Mouse (Mus musculus): ENCODE measurements around the gene Dtx4. TPM values are rescaled to one million over a fixed set of nuclear protein-coding genes. Genes with fewer than 3 reads are reported as not detected.

The Dtx4 gene
- polyA plus RNA-seq, 1 experiment from 2014 or later, result 15.0 TPM

- peak overlapping the region; percentile 14; the same call in 1 of the 2 replicates for H3K4me3 ChIP-seq (replicated peaks)
- ATAC-seq, result no peak
- H3K9me3 ChIP-seq, result no peaks in the 10 kb centered on the region
- WGBS, result 75% methylated on average over 11 of the region's 11 CpGs
- peak overlapping the region; percentile 42 for H3K4me2 ChIP-seq (replicated peaks)
- peaks cover 36% of the 10 kb centered on the region for H3K4me1 ChIP-seq (replicated peaks)
- H3K27ac ChIP-seq, result peak overlapping the region; percentile 94
- peaks cover 23% of the 10 kb centered on the region for H3K36me3 ChIP-seq
- no peak overlapping the region for H3K9ac ChIP-seq
- H3K27me3 ChIP-seq (replicated peaks), result no peaks in the 10 kb centered on the region
These were observed 11.3 kb downstream of the Dtx4 start for GRCm38 (mm10) chr19:12489675-12490570.

- H3K4me3 ChIP-seq (replicated peaks), result peak overlapping the region; percentile 14; the same call in 1 of the 2 replicates
- peaks cover 35% of the 10 kb centered on the region for H3K4me1 ChIP-seq (replicated peaks)
- peak overlapping the region; percentile 43 for H3K4me2 ChIP-seq (replicated peaks)
- H3K9ac ChIP-seq, result no peak overlapping the region
- no peaks in the 10 kb centered on the region for H3K27me3 ChIP-seq (replicated peaks)
- WGBS, result 25% methylated on average over 8 of the region's 8 CpGs
- peak overlapping the region; percentile 94 for H3K27ac ChIP-seq
- peak; percentile 90 for ATAC-seq
- H3K36me3 ChIP-seq, result peaks cover 23% of the 10 kb centered on the region
- no peaks in the 10 kb centered on the region for H3K9me3 ChIP-seq
These were observed 12.1 kb downstream of the Dtx4 start for GRCm38 (mm10) chr19:12488969-12489674.

GRCm38 (mm10) chr19:12488205-12488966, 12.9 kb downstream of the Dtx4 start:
- Histone ChIP-seq H3K9ac (peak overlapping the region; percentile 6; the same call in 1 of the 2 replicates), H3K27me3 (replicated peaks) (no peaks in the 10 kb centered on the region), H3K27ac (peak overlapping the region; percentile 94), H3K36me3 (peaks cover 23% of the 10 kb centered on the region), H3K4me1 (replicated peaks) (peaks cover 29% of the 10 kb centered on the region), H3K9me3 (no peaks in the 10 kb centered on the region), H3K4me3 (replicated peaks) (no peak overlapping the region), H3K4me2 (replicated peaks) (peak overlapping the region; percentile 43)
- peak; percentile 90 for ATAC-seq
- WGBS, result 29% methylated on average over 9 of the region's 9 CpGs

GRCm38 (mm10) chr19:12487511-12488204, 13.6 kb downstream of the Dtx4 start:
- peak; percentile 5; the same call in 1 of the 2 replicates for ATAC-seq
- no peak overlapping the region for H3K4me3 ChIP-seq (replicated peaks)

GRCm38 (mm10) chr19:12486875-12487274, 14.4 kb downstream of the Dtx4 start:
- Histone ChIP-seq H3K27me3 (replicated peaks) (no peaks in the 10 kb centered on the region), H3K9me3 (no peaks in the 10 kb centered on the region), H3K9ac (no peak overlapping the region), H3K36me3 (peaks cover 29% of the 10 kb centered on the region), H3K4me3 (replicated peaks) (no peak overlapping the region), H3K27ac (peak overlapping the region; percentile 24; the same call in 1 of the 2 replicates), H3K4me1 (replicated peaks) (peaks cover 29% of the 10 kb centered on the region), H3K4me2 (replicated peaks) (no peak overlapping the region)
- 59% methylated on average over 6 of the region's 6 CpGs for WGBS
- ATAC-seq, result 0 out of 2 replicates have a peak, but pooled peaks have one; percentile 11

More at GRCm38 (mm10) chr19:12487511-12488204, 13.6 kb downstream of the Dtx4 start:
- no peaks in the 10 kb centered on the region for H3K27me3 ChIP-seq (replicated peaks)
- H3K4me1 ChIP-seq (replicated peaks), result peaks cover 29% of the 10 kb centered on the region
- H3K9me3 ChIP-seq, result no peaks in the 10 kb centered on the region
- peak overlapping the region; percentile 43 for H3K4me2 ChIP-seq (replicated peaks)
- H3K36me3 ChIP-seq, result peaks cover 29% of the 10 kb centered on the region
- 76% methylated on average over 12 of the region's 12 CpGs for WGBS
- H3K9ac ChIP-seq, result no peak overlapping the region
- H3K27ac ChIP-seq, result peak overlapping the region; percentile 94

GRCm38 (mm10) chr19:12485631-12486030, 15.6 kb downstream of the Dtx4 start:
- no peak for ATAC-seq
- H3K27me3 ChIP-seq (replicated peaks), result no peaks in the 10 kb centered on the region
- no peak overlapping the region for H3K9ac ChIP-seq
- H3K4me2 ChIP-seq (replicated peaks), result no peak overlapping the region
- H3K9me3 ChIP-seq, result no peaks in the 10 kb centered on the region
- H3K4me1 ChIP-seq (replicated peaks), result peaks cover 29% of the 10 kb centered on the region
- WGBS, result 68% methylated on average over 3 of the region's 3 CpGs
- no peak overlapping the region for H3K4me3 ChIP-seq (replicated peaks)
- H3K27ac ChIP-seq, result no peak overlapping the region
- peaks cover 24% of the 10 kb centered on the region for H3K36me3 ChIP-seq

- Histone ChIP-seq H3K4me3 (replicated peaks) (no peak overlapping the region), H3K4me1 (replicated peaks) (peaks cover 25% of the 10 kb centered on the region), H3K4me2 (replicated peaks) (no peak overlapping the region), H3K27ac (no peak overlapping the region), H3K36me3 (peaks cover 24% of the 10 kb centered on the region), H3K9ac (no peak overlapping the region), H3K27me3 (replicated peaks) (no peaks in the 10 kb centered on the region), H3K9me3 (no peaks in the 10 kb centered on the region)
- WGBS, result 77% methylated on average over 13 of the region's 13 CpGs
- ATAC-seq, result no peak
These were observed 16.0 kb downstream of the Dtx4 start for GRCm38 (mm10) chr19:12485223-12485622.

- no peak overlapping the region for H3K27ac ChIP-seq
- no peaks in the 10 kb centered on the region for H3K27me3 ChIP-seq (replicated peaks)
- H3K4me2 ChIP-seq (replicated peaks), result no peak overlapping the region
- no peak overlapping the region for H3K9ac ChIP-seq
- H3K36me3 ChIP-seq, result peaks cover 24% of the 10 kb centered on the region
- no peak overlapping the region for H3K4me3 ChIP-seq (replicated peaks)
- no peak for ATAC-seq
- H3K4me1 ChIP-seq (replicated peaks), result peaks cover 25% of the 10 kb centered on the region
- WGBS, result 87% methylated on average over 4 of the region's 4 CpGs
- H3K9me3 ChIP-seq, result no peaks in the 10 kb centered on the region
These were observed 17.0 kb downstream of the Dtx4 start for GRCm38 (mm10) chr19:12484210-12484609.

- Histone ChIP-seq H3K27me3 (replicated peaks) (no peaks in the 10 kb centered on the region), H3K4me2 (replicated peaks) (no peak overlapping the region), H3K4me3 (replicated peaks) (no peak overlapping the region), H3K9ac (no peak overlapping the region), H3K4me1 (replicated peaks) (peaks cover 23% of the 10 kb centered on the region), H3K36me3 (peaks cover 24% of the 10 kb centered on the region), H3K9me3 (no peaks in the 10 kb centered on the region), H3K27ac (no peak overlapping the region)
- ATAC-seq, result no peak
- 62% methylated on average over 4 of the region's 4 CpGs for WGBS
These were observed 17.5 kb downstream of the Dtx4 start for GRCm38 (mm10) chr19:12483782-12484181.

GRCm38 (mm10) chr19:12478369-12478768, 22.9 kb downstream of the Dtx4 start:
- H3K36me3 ChIP-seq, result peaks cover 19% of the 10 kb centered on the region; the same call in 1 of the 2 replicates
- ATAC-seq, result no peak
- H3K4me1 ChIP-seq (replicated peaks), result peaks cover 16% of the 10 kb centered on the region
- H3K4me2 ChIP-seq (replicated peaks), result no peak overlapping the region
- no peaks in the 10 kb centered on the region for H3K27me3 ChIP-seq (replicated peaks)
- WGBS, result 90% methylated on average over 6 of the region's 6 CpGs
- H3K9me3 ChIP-seq, result no peaks in the 10 kb centered on the region
- H3K27ac ChIP-seq, result no peak overlapping the region
- no peak overlapping the region for H3K4me3 ChIP-seq (replicated peaks)
- H3K9ac ChIP-seq, result no peak overlapping the region

- Histone ChIP-seq H3K36me3 (peaks cover 9% of the 10 kb centered on the region; the same call in 1 of the 2 replicates), H3K9me3 (no peaks in the 10 kb centered on the region)
These were observed 24.5 kb downstream of the Dtx4 start for GRCm38 (mm10) chr19:12476721-12477270.

More at GRCm38 (mm10) chr19:12476721-12477270, 24.5 kb downstream of the Dtx4 start:
- Histone ChIP-seq H3K27ac (0 out of 2 replicates have a peak overlapping the region, but pooled peaks have one; percentile 4), H3K4me3 (replicated peaks) (no peak overlapping the region), H3K27me3 (replicated peaks) (no peaks in the 10 kb centered on the region), H3K4me1 (replicated peaks) (peaks cover 16% of the 10 kb centered on the region), H3K4me2 (replicated peaks) (no peak overlapping the region), H3K9ac (no peak overlapping the region)
- WGBS, result 16% methylated on average over 5 of the region's 5 CpGs
- peak; percentile 48 for ATAC-seq
